Mouse (Mus musculus) liver, embryonic 14.5 days (tissue): ENCODE results near the gene Tas2r143. TPM values are rescaled to one million over a fixed set of nuclear protein-coding genes. Genes with fewer than 3 reads are reported as not detected.
A peak's percentile ranks its signal among the peaks of the same experiment; 100 is the strongest.

Source experiments
- ATAC-seq: fragments of 200-750 bp; cut with Nextera tagmentation; 2 replicates; pipeline ENCODE4 v1.8.0; 2017; ENCODE audit warnings: moderate number of reproducible peaks, mild to moderate bottlenecking, moderate library complexity; ENCODE audit not compliant: insufficient read depth
- DNase-seq, 3 experiments: peaks; one replicate each; pipeline ENCODE4 v3.0.0-alpha.2; 2012 to 2013; ENCODE audit warnings: low read depth in 3 of 3, low spot score in 3 of 3
- H3K27ac ChIP-seq: fragments of 300-500 bp; sonication (generic); 2 replicates; pipeline ENCODE4 v1.5.1; 2014; ENCODE audit warnings: moderate library complexity, mild to moderate bottlenecking, control low read depth, inconsistent platforms
- H3K27me3 ChIP-seq: fragments of 300-500 bp; sonication (generic); 2 replicates; pipeline ENCODE4 v1.6.1; 2014; ENCODE audit warnings: mild to moderate bottlenecking, low read length, moderate library complexity; ENCODE audit not compliant: control insufficient read depth, insufficient read depth
- H3K36me3 ChIP-seq: fragments of 300-500 bp; sonication (generic); replicated peaks from 2 replicates; pipeline ENCODE4 v1.6.1; 2014; ENCODE audit warnings: low read depth; ENCODE audit not compliant: control insufficient read depth, insufficient read depth
- H3K4me1 ChIP-seq, 2 experiments: fragments of 200-500 bp in 1 of 2; fragments of 300-500 bp in 1 of 2; sonication (generic) in 1 of 2; replicated peaks; 2 replicates each; pipeline ENCODE4 v1.6.1; 2012 to 2014; ENCODE audit warnings: antibody characterized with exemption in 1 of 2, inconsistent platforms in 1 of 2, low read length in 1 of 2; ENCODE audit not compliant: control insufficient read depth in 2 of 2, insufficient read depth in 2 of 2
- H3K4me2 ChIP-seq: fragments of 300-500 bp; sonication (generic); 2 replicates; pipeline ENCODE4 v1.6.1; 2014; ENCODE audit warnings: low read depth, mild to moderate bottlenecking, control low read depth, moderate library complexity
- H3K4me3 ChIP-seq, 2 experiments: fragments of 200-500 bp in 1 of 2; fragments of 300-500 bp in 1 of 2; sonication (generic) in 1 of 2; 2 replicates each; pipeline ENCODE4 v1.5.1; 2012 to 2014; ENCODE audit warnings: low read depth in 2 of 2, low read length in 2 of 2, mild to moderate bottlenecking in 2 of 2, control low read depth in 1 of 2, inconsistent platforms in 1 of 2, moderate library complexity in 1 of 2; ENCODE audit not compliant: insufficient read depth in 1 of 2
- H3K9ac ChIP-seq: fragments of 300-500 bp; sonication (generic); replicated peaks from 2 replicates; pipeline ENCODE4 v1.6.1; 2014; ENCODE audit warnings: mild to moderate bottlenecking, control low read depth, moderate library complexity
- H3K9me3 ChIP-seq: fragments of 300-500 bp; sonication (generic); 2 replicates; pipeline ENCODE4 v1.6.1; 2016; ENCODE audit warnings: low read length, mixed read lengths; ENCODE audit not compliant: control insufficient read depth
- CTCF ChIP-seq: IDR thresholded peaks from 2 replicates; pipeline ENCODE4 v1.5.1; 2016; ENCODE audit warnings: antibody characterized with exemption, low read depth, control low read depth
- EP300 ChIP-seq: IDR thresholded peaks from 2 replicates; pipeline ENCODE4 v1.6.1; 2016; ENCODE audit warnings: antibody characterized with exemption, low read depth
- WGBS: fragments of 180-500 bp; shearing (Covaris S2); extraction: QIAGEN DNeasy Blood & Tissue Kit; methylation state at CpG from one replicate; pipeline ENCODE4 v1.1.7; 2014; ENCODE audit not compliant: insufficient replicate concordance; 5-methylcytosine and 5-hydroxymethylcytosine counted together
- polyA plus RNA-seq, 2 experiments: library from polyadenylated mRNA; depleted of rRNA in 1 of 2; stranded (reverse) in 1 of 2; unstranded in 1 of 2; fragments of >200 nt; fragmentation: Nextera tagmentation in 1 of 2; extraction: Ambion mirVana in 1 of 2; gene quantifications; 2 replicates each; pipeline versions ENCODE4 v1.2.1 to v1.2.3; 2012 to 2014

The Tas2r143 gene
- polyA plus RNA-seq, 2 experiments = not detected

DNA sequence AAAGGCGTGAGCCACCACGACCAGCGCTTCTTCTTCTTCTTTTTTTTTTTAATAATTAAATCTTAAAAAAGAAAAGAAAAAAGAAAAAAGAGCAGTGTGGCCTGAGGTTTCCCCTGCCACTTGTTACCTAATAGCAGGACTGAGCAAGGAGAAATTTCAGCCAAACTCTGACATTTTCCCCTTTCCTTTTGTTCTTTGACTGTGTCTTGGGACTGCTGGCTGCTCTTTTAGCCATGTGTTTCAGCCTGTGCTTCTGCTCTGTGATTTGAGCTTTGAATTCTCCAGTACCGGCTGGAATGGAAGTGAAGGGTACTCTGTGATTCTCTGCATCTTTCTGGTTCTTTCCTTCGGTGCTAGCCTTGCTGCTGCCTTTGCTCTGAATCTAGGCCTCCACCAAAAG, 16.7 kb upstream of the Tas2r143 start:
- ATAC-seq = no peak

DNA sequence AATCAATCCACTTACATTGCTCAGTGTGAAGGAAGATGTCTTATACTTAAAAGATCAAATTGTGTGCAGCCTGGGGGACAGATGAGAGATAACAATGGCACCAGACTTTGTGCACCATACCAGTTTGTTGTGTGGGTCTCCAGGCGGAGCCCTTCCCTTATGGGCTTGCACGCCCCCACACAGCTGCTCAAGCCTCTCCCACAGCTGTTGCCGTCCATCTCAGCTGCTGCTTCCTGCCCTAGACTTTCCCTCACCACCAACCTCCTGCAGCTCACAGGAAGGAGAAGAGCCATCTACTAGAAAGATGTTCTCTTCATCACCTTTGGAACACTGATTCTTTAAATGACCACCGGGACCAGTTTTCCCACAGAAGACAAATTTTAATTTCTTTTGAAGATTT, 14.4 kb upstream of the Tas2r143 start:
- Histone ChIP-seq H3K4me3 (no peak overlapping the region), H3K9me3 (no peaks in the 10 kb centered on the region), H3K27ac (no peak overlapping the region), H3K4me1 (0 out of 4 replicates have a peak, but pooled peaks cover 0 to 3% of the 10 kb centered on the region in 2 experiments), H3K27me3 (no peaks in the 10 kb centered on the region), H3K4me2 (no peak overlapping the region), H3K36me3 (no peaks in the 10 kb centered on the region), H3K9ac (no peak overlapping the region)
- ATAC-seq (no peak), DNase-seq (no peak)
- TF ChIP-seq CTCF = no peak
- no peak for TF ChIP-seq EP300
- WGBS = 41% methylated on average over 4 of the region's 4 CpGs

More for the DNA sequence above, 16.7 kb upstream of the Tas2r143 start:
- H3K27ac ChIP-seq = no peak overlapping the region
- H3K4me1 ChIP-seq = 0 out of 4 replicates have a peak, but pooled peaks cover 0 to 3% of the 10 kb centered on the region in 2 experiments
- 63% methylated on average over 5 of the region's 5 CpGs for WGBS
- no peaks in the 10 kb centered on the region for H3K27me3 ChIP-seq
- no peak overlapping the region for H3K9ac ChIP-seq
- TF ChIP-seq CTCF = no peak
- no peak for TF ChIP-seq EP300
- DNase-seq = no peak
- H3K4me3 ChIP-seq = no peak overlapping the region
- no peak overlapping the region for H3K4me2 ChIP-seq
- no peaks in the 10 kb centered on the region for H3K9me3 ChIP-seq
- H3K36me3 ChIP-seq = no peaks in the 10 kb centered on the region

- Histone ChIP-seq H3K9me3 (no peaks in the 10 kb centered on the region), H3K9ac (no peak overlapping the region), H3K4me2 (no peak overlapping the region), H3K27me3 (no peaks in the 10 kb centered on the region), H3K4me1 (no peaks in the 10 kb centered on the region), H3K27ac (no peak overlapping the region), H3K36me3 (no peaks in the 10 kb centered on the region), H3K4me3 (no peak overlapping the region)
- WGBS = 34% methylated on average over 2 of the region's 2 CpGs
- no peak for DNase-seq
- TF ChIP-seq CTCF (no peak), EP300 (no peak)
- no peak for ATAC-seq
These were observed 8.2 kb upstream of the Tas2r143 start for GRCm38 (mm10) chr6:42391796-42392330.

DNA sequence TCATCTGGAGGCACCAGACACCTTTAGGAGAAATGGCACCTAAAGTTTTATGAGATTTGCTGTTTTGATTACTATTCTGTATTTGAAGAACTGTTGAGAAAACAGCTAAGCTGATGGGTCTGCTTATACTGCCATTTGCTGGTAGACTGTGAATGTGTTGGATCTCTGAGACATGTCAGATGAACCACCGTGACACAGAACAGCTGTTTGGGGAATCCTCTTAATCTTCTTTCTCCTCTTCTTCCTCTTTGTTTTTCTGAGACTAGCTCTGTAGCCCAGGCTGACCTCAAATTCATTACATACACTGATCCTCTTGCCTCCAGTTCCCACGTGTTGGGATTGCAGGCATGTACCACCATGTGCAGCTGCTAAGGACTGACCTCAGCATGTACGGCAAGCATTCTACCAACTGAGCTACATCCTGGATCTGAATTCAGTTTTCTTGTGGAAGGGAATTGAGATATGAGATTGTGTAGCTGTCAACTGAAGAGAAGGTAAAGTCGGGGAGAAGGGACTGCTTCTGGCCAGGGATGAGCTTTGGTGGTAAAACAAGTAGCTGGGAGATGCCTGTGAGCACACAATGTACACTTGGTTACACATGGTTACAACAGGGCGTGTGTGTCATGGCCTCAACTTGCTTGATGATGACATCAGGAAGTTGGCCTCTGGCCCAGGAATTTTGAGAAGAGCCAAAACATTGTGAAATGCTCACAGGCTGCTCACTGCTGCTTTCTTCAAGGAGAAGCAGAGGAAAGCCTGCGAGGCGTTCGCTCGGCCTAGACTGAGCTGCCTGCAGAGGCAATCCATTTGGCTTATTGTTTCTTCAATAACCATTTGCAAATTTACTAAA, 3.9 kb upstream of the Tas2r143 start:
- no peak overlapping the region for H3K4me3 ChIP-seq
- DNase-seq = peak in 2 of 3 experiments; percentile 9 to 39
- no peaks in the 10 kb centered on the region for H3K36me3 ChIP-seq
- H3K27me3 ChIP-seq = no peaks in the 10 kb centered on the region
- H3K27ac ChIP-seq = no peak overlapping the region
- ATAC-seq = no peak
- WGBS = 52% methylated on average over 9 of the region's 9 CpGs
- H3K4me2 ChIP-seq = no peak overlapping the region
- H3K9ac ChIP-seq = no peak overlapping the region
- H3K9me3 ChIP-seq = no peaks in the 10 kb centered on the region
- H3K4me1 ChIP-seq = no peaks in the 10 kb centered on the region
- no peak for TF ChIP-seq EP300

DNA sequence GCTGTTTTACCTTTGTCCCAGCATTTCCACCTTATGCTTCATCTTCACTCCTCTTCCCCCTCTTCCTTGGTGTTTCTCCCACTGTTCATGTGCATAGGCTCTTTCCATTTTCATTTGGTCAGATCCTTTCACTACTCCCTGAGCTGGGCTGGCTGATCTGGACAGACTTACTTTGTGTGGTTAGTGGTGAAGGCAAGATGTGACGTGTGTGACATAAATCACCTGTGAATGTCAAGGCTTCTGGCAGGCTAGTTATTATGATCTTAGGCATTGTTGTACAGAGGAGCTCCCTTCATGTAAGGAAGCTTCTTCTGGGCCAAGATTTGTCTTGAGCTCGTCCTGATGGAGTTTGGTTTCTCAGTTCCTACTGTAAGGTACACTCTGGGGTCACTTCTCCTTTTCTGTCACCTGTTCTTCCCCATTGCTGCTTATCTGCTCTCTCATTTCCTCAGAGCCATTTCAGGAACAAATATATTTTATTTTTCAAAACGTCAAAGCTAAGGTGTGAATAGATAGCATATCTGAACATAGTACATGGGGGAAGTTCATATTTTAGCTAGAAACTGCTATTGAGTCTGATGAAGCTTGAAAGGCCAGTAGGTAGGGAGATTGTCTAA, 2.9 kb upstream of the Tas2r143 start:
- Histone ChIP-seq H3K9me3 (no peaks in the 10 kb centered on the region), H3K36me3 (no peaks in the 10 kb centered on the region), H3K27ac (no peak overlapping the region), H3K4me2 (no peak overlapping the region), H3K4me3 (no peak overlapping the region), H3K9ac (no peak overlapping the region), H3K4me1 (no peaks in the 10 kb centered on the region), H3K27me3 (no peaks in the 10 kb centered on the region)
- no peak for ATAC-seq
- WGBS = 10% methylated on average over 3 of the region's 3 CpGs
- DNase-seq = no peak
- TF ChIP-seq EP300 = no peak
- no peak for TF ChIP-seq CTCF
